Mouse (Mus musculus) right cerebral cortex, adult 18-20 months (tissue): Measurements from ENCODE around the gene Gm6588.

Experiments
- DNase-seq: peaks from one replicate; pipeline ENCODE4 v3.0.0; 2022; ENCODE audit warnings: mixed read lengths

The Gm6588 gene

DNA sequence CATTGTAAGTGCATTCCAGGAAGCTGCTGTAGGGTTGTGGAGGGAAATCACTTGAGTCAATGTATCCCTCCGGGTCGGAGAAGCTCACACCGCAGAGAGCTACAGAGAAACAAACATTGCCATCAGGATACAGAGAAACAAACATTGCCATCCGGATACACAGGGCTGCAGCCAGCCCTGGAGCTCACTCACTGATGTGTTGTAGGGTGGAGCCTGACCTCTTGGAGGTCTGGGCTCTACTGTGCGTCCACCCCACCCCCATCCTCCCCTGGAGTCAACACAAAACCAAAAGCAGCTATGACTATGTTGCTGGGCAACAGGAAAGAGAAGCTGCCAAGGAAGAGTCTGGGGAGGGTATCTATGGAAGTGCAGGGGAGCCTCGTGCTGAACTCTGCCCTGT lies 24.2 kb downstream of the Gm6588 start:
- DNase-seq: no peak

DNA sequence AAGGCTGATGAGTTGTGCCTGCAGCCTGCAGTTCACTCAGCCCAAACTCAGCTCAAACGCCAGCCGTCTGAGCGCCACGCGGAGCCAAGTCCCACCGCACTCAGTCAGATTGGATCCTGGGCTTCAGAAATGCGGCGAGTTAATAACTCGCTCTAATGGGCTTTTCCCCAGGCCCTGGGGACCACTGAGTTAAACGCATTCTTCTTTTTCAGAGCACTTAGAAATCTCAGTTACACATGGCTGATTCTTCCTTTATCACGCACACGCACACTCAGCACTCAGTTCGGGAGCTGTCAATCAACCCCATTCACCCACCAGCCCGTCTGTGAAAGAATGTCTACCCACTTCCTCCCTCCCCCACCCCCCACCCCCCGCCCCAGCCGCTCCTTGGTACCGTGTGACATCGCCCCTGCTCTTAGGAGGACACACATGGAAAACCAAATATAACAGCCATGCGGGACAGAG lies 32.8 kb downstream of the Gm6588 start:
- no peak for DNase-seq

GRCm38 (mm10) chr5:112482551-112482950 lies 33.3 kb downstream of the Gm6588 start:
- no peak for DNase-seq

- DNase-seq: no peak
Observed at GRCm38 (mm10) chr5:112483030-112483429, 33.8 kb downstream of the Gm6588 start.

GRCm38 (mm10) chr5:112484924-112485715 lies 35.9 kb downstream of the Gm6588 start:
- DNase-seq: no peak

DNA sequence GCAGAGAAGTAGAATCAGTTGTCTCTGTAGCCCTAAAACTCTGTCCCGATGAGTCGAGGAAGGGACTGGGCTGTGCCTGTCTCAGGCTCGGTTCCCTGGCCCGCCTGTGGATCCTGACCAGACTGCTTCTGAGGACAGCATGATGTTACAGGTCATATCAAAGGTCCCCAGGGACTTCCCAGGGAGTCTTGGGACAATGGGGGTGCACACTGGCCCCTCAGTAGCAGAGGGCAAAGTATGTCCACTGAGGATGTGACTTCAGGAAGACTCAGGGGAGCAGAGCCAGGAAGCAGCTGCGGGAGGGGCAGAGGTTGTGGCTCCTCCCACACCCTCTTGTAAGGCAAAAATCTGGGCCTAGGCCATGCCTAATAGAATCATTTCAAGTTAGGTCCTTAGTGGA lies 37.2 kb downstream of the Gm6588 start:
- no peak for DNase-seq

DNA sequence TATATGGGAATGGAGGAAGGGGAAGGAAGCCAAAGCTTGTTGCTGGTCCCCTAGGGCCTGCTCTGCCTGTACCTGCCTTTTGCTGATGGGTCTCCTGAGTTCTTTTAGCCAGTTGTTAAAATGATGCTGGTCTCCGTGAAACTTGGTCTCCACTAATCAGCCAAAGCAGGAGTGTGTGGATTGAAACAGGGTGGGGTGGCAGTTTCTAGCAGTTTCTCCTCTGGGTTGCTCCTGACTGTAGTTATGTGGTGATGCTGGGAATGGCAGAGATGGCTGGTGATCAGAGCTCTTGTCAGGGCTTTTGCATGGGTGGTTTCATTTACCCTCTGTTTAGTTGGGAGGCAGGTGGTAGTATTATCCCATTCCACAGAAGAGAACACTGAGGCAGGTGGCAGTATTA lies 38.3 kb downstream of the Gm6588 start:
- no peak for DNase-seq

- no peak for DNase-seq
Observed at GRCm38 (mm10) chr5:112488101-112488776, 39.0 kb downstream of the Gm6588 start.

DNA sequence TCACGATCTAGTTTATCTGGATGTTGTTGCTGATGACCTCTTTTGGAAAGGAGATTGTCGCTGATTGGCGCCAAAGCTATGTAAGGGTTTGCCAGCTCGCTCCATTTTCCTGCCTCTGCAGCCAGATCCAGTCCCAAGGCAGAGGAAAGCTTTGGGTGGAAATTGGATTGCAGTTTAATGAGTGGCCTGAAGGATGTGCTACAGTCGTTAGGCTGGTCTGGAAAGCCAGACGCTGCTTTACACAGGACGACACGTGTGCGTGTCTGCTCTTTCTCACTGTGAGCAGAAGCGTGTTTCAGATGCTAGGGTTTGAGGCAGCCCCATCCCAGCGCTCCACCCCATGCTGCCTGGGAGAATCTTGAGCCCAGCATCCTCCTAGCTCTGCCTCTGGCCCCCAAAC lies 42.3 kb downstream of the Gm6588 start:
- no peak for DNase-seq

GRCm38 (mm10) chr5:112493492-112493891 lies 44.3 kb downstream of the Gm6588 start:
- DNase-seq: peak; percentile 80

GRCm38 (mm10) chr5:112496753-112497369 lies 47.6 kb downstream of the Gm6588 start:
- no peak for DNase-seq

GRCm38 (mm10) chr5:112498921-112499917 lies 50.0 kb downstream of the Gm6588 start:
- DNase-seq: no peak

- no peak for DNase-seq
Observed at GRCm38 (mm10) chr5:112499918-112500682, 50.9 kb downstream of the Gm6588 start.
